In genomic region chr13:76017974-76018843, GRCm38 (mm10) we compare ENCODE assay signal across 8 mouse cellular contexts. TPM values are rescaled to one million over a fixed set of nuclear protein-coding genes. Genes with fewer than 3 reads are reported as not detected.
DNase-seq lines count a peak whose midpoint lies in the region; ATAC-seq and TF ChIP-seq lines count a peak whose summit lies in the region.

TSS of gene Rfesd (minus strand) at chr13:76018719.

- peak within 1 kb of the TSS; percentile 82 for H3K4me3 ChIP-seq in G1E (ENCODE audit: low read depth, low read length)
- H3K4me3 ChIP-seq in forebrain, postnatal 0 days (ENCODE audit: low read depth, low read length): peak within 1 kb of the TSS; percentile 77
- peak within 1 kb of the TSS; percentile 52 for H3K4me3 ChIP-seq in lung, embryonic 15.5 days

- peak; percentile 84 for DNase-seq in G1E (ENCODE audit: low spot score)
- DNase-seq in cerebellum, adult 18-20 months: peak; percentile 93 to 95
- DNase-seq in forebrain, postnatal 0 days: peak; percentile 99
- peak; percentile 99 for DNase-seq in heart, postnatal 4 days
- peak; percentile 96 to 97 for DNase-seq in layer of hippocampus, adult 8-10 months (ENCODE audit: low spot score in 2 of 2)
- DNase-seq in ovary, adult 18-20 months (ENCODE audit: low spot score): peak; percentile 98
- peak; percentile 98 for DNase-seq in thymus, postnatal 0 days (ENCODE audit: low spot score)

- TF ChIP-seq CTCF in G1E (IDR thresholded peaks at IDR 0.05; ENCODE audit: low read depth, low read length): no peak
- no peak for TF ChIP-seq CTCF in forebrain, postnatal 0 days (IDR thresholded peaks at IDR 0.05; ENCODE audit: low read depth)

- WGBS in forebrain, postnatal 0 days: under 1% methylated on average over 50 of the region's 50 CpGs
- 1% methylated on average over 47 of the region's 50 CpGs for WGBS in lung, embryonic 15.5 days

- no peaks in the 10 kb centered on the region for H3K9me3 ChIP-seq in G1E (replicated peaks)
- H3K9me3 ChIP-seq in forebrain, postnatal 0 days (ENCODE audit: low read length): no peaks in the 10 kb centered on the region
- H3K9me3 ChIP-seq in lung, embryonic 15.5 days: no peaks in the 10 kb centered on the region

- peak; percentile 92 for ATAC-seq in G1E (ENCODE audit: extremely low read depth, insufficient number of reproducible peaks, low FRiP score, poor library complexity, severe bottlenecking)
- peak; percentile 99 for ATAC-seq in forebrain, postnatal 0 days
- peak; percentile 100 for ATAC-seq in lung, embryonic 15.5 days (ENCODE audit: borderline replicate concordance, extremely low read depth, low FRiP score, low TSS enrichment)

- H3K27ac ChIP-seq in forebrain, postnatal 0 days (ENCODE audit: low read depth, low read length): peak within 1 kb of the TSS; percentile 96
- peak within 1 kb of the TSS; percentile 85 for H3K27ac ChIP-seq in lung, embryonic 15.5 days

- H3K27me3 ChIP-seq in G1E (ENCODE audit: insufficient read depth, low read length): no peaks in the 10 kb centered on the region
- no peaks in the 10 kb centered on the region for H3K27me3 ChIP-seq in forebrain, postnatal 0 days (ENCODE audit: insufficient read depth, low read length)
- H3K27me3 ChIP-seq in lung, embryonic 15.5 days: no peaks in the 10 kb centered on the region

- H3K4me2 ChIP-seq in forebrain, postnatal 0 days (ENCODE audit: low read depth): peak within 1 kb of the TSS; percentile 80
- H3K4me2 ChIP-seq in lung, embryonic 15.5 days: peak within 1 kb of the TSS; percentile 63

- peaks cover 2% of the 10 kb centered on the region for H3K36me3 ChIP-seq in G1E (replicated peaks)
- H3K36me3 ChIP-seq in forebrain, postnatal 0 days (ENCODE audit: insufficient read depth): no peaks in the 10 kb centered on the region
- no peaks in the 10 kb centered on the region for H3K36me3 ChIP-seq in lung, embryonic 15.5 days

- peaks cover 7% of the 10 kb centered on the region for H3K4me1 ChIP-seq in G1E (ENCODE audit: insufficient read depth, low read depth, low read length)
- peaks cover 5% of the 10 kb centered on the region; the same call in 1 of the 2 replicates for H3K4me1 ChIP-seq in forebrain, postnatal 0 days (ENCODE audit: insufficient read depth)
- peaks cover 6% of the 10 kb centered on the region; the same call in 1 of the 2 replicates for H3K4me1 ChIP-seq in lung, embryonic 15.5 days

- peak within 1 kb of the TSS; percentile 96 for H3K9ac ChIP-seq in forebrain, postnatal 0 days
- peak within 1 kb of the TSS; percentile 83 for H3K9ac ChIP-seq in lung, embryonic 15.5 days

RNA-seq across cellular contexts. Expression of gene Rfesd, which starts in this region (rescaled TPM):
- total RNA-seq in G1E (2014; fragmentation: Nextera tagmentation) (29.0 and 29.1 TPM in 2 replicates), G1E (2017) (17.8 and 29.5 TPM in 2 replicates)
- polyA plus RNA-seq in G1E (2012): 1.3 and 3.3 TPM in 2 replicates
- 18.9 and 22.1 TPM in 2 replicates for total RNA-seq in forebrain, postnatal 0 days (2014; rRNA removed)
- polyA plus RNA-seq in forebrain, postnatal 0 days (2015; fragmentation: Nextera tagmentation; extraction: Ambion mirVana): 23.4 and 24.9 TPM in 2 replicates
- 1 to 10 TPM; 8.1 to 9.3 TPM for total RNA-seq in heart, postnatal 4 days (2021)
- total RNA-seq in layer of hippocampus, adult 8-10 months (2022): 10 to 100 TPM; 16.3 to 21.6 (median 17.2) TPM
- polyA plus RNA-seq in lung, embryonic 15.5 days (2015; fragmentation: Nextera tagmentation; extraction: Ambion mirVana): 17.4 and 17.5 TPM in 2 replicates
- 28.1 and 30.0 TPM in 2 replicates for polyA plus RNA-seq in thymus, postnatal 0 days (2015; fragmentation: Nextera tagmentation; extraction: Ambion mirVana)

Comparison
In these comparisons a context has a peak if more than half of its experiments do, and no peak if none do; other contexts are left out.
1. Peak in every context shown above with its lines: DNase-seq, ATAC-seq, H3K4me3 ChIP-seq and H3K27ac ChIP-seq.